Mouse (Mus musculus): ENCODE measurements around the gene Zfp446. TPM values are rescaled to one million over a fixed set of nuclear protein-coding genes. Genes with fewer than 3 reads are reported as not detected.
A peak's percentile ranks its signal among the peaks of the same experiment; 100 is the strongest.

Zfp446 gene
- total RNA-seq, 2 experiments from 2014 or later: 0.92 to 1.8 TPM

DNA sequence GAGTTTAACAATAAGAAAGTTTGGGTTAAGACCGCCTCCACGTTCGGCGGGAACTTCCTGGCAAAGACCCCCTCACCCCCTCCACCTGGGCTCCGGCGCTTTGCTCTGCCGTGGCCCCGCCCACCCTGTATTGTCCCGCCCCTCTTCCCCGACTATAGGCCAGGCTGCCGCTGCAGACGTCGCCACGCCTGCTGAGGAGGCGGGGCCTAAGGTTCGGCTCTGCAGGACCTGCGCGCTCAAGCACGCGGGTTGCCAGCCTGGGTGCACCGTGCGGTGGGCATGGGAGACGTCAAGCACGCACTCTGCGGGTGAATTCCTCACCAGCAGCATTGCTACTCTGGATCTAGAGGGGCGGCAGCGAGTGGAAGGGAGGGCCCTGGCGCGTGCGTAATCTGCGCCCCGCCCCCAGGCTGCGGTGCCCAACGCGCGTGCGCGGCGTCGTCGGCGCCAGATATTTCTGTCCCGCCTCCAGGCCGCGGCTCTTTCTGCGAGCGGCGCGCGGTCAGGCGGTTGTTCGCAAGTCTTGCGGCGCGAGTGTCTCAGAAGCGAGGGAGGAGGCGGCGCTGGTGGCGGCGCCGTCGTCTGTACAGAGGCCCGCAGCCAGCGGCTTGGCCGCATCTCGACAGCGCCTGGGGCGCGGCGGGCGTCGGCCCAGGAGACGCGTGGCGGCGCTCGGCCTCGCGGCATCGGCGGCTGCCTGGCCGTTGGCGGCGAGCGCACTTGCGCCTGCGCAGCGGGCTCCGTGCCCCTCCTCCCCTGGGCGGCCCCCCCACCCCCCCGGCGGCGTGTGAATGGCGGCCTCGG, 46.5 kb downstream of the Zfp446 start:
- peak; percentile 83 for ATAC-seq (ENCODE audit: poor library complexity, severe bottlenecking)

DNA sequence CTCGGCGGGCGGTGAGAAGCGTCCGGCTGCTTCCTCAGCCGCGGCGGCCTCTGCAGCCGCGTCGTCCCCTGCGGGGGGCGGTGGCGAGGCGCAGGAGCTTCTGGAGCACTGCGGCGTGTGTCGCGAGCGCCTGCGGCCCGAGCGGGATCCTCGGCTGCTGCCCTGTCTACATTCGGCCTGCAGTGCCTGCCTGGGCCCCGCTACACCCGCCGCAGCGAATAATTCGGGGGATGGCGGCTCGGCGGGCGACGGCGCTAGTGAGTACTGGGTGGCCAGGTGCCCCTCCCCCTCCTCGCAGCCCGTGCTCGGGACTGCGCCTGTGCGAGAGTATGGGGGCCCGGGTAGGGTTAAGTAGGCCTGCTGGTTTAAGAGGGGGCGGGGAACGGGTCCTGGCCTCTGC, 47.2 kb downstream of the Zfp446 start:
- peak; percentile 22 for ATAC-seq (ENCODE audit: poor library complexity, severe bottlenecking)

DNA sequence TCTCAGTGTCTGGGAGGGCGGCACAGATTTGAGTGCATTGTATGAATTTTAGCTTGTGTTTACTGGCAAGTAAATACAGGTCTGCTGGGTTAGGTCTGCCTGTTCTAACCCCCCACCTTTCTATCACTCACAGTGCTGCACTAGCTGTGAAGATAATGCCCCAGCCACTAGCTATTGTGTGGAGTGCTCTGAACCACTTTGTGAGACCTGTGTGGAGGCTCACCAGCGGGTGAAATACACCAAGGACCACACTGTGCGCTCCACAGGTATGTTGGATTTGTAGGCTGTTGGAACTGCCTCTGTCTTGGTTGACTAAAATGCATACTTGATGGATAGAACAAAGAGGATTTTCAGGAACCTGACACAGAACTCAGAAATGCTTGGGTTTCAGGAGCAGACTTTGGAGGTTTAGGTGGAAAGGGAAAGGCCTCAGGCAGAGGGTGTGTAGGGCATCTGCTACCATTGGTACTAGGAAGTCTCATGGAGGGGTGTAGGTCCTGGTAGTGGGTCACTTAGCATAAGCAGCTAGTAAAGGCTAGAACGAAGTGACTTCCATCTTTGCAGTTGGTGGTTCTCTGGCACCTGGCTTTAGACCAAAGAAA, 48.0 kb downstream of the Zfp446 start:
- ATAC-seq (ENCODE audit: poor library complexity, severe bottlenecking): no peak

- ATAC-seq (ENCODE audit: poor library complexity, severe bottlenecking): no peak
Measured at GRCm38 (mm10) chr7:13028986-13029385, 51.3 kb downstream of the Zfp446 start.

GRCm38 (mm10) chr7:13031069-13031468, 53.4 kb downstream of the Zfp446 start:
- no peak for ATAC-seq (ENCODE audit: poor library complexity, severe bottlenecking)

DNA sequence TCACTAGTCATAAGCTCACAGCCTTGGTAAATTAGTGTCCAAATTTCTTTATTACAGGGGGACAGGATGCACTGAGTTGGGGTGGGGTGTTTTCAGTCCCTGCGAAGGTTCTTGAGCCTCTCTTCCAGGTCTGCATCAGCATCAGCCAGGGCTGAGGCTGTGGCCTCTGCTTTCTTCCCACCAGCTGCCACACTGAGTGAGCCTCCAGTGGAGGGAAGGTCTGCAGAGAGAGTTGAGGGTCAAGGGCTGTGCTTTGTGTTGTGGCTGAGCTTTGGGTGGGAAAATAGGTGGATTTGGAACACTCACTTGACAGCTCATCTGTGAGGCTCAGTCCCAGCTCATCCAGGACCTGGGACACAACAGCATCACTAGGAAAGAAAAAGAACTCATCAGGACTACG, 54.3 kb downstream of the Zfp446 start:
- no peak for ATAC-seq (ENCODE audit: poor library complexity, severe bottlenecking)

DNA sequence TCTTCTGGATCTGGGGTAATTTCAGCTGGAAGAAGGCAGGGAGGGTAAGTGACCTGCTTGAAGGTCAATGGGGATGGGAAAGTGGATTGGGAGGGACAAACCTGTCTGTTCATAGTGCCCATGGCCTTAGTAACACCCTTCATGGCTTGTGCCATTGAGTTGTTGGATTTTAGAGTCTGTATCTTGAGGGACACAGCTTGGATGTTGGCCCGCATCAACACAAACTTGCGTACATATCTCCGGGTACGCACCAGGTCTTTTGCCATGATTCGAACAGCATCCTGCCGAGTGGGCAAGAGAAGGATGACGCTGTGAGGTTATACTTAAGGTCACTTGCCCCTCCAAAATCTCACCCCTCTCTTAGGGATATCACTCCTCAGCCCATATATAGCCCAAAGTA, 54.9 kb downstream of the Zfp446 start:
- no peak for ATAC-seq (ENCODE audit: poor library complexity, severe bottlenecking)

- no peak for ATAC-seq (ENCODE audit: poor library complexity, severe bottlenecking)
Measured at GRCm38 (mm10) chr7:13033451-13034147, 56.0 kb downstream of the Zfp446 start.

GRCm38 (mm10) chr7:13034148-13034977, 56.7 kb downstream of the Zfp446 start, which contains the start of gene Chmp2a:
Gene Chmp2a (minus strand): TSS chr7:13034807.
- ATAC-seq (ENCODE audit: poor library complexity, severe bottlenecking): peak; percentile 63

Other genes with a start within 250 kb of the Zfp446 start
- gene Vmn2r56, start 242.8 kb upstream of the Zfp446 start, total RNA-seq (2015): not detected in 2 replicates
- gene Vmn2r56, start 242.8 kb upstream of the Zfp446 start, total RNA-seq (2017): not detected in 2 replicates
- gene Zscan18, start 174.2 kb upstream of the Zfp446 start, total RNA-seq (2015): 0.27 TPM in 1 of 2 replicates, not detected in the other
- 0.04 and 0.12 TPM in 2 replicates for gene Zscan18, start 174.2 kb upstream of the Zfp446 start, total RNA-seq (2017)
- gene Zfp329, start 159.0 kb upstream of the Zfp446 start, total RNA-seq (2015): 5.8 and 6.5 TPM in 2 replicates
- 8.6 and 9.3 TPM in 2 replicates for gene Zfp329, start 159.0 kb upstream of the Zfp446 start, total RNA-seq (2017)
- gene Zfp110, start 143.1 kb upstream of the Zfp446 start, total RNA-seq (2015): 24.6 and 25.9 TPM in 2 replicates
- gene Zfp110, start 143.1 kb upstream of the Zfp446 start, total RNA-seq (2017): 33.6 and 38.8 TPM in 2 replicates
- gene Zfp128, start 96.7 kb upstream of the Zfp446 start, total RNA-seq (2015): 3.5 and 4.8 TPM in 2 replicates
- gene Zfp128, start 96.7 kb upstream of the Zfp446 start, total RNA-seq (2017): 3.6 and 5.2 TPM in 2 replicates
- gene Zscan22, start 80.0 kb upstream of the Zfp446 start, total RNA-seq (2015): 6.6 and 7.5 TPM in 2 replicates
- 3.1 and 3.3 TPM in 2 replicates for gene Zscan22, start 80.0 kb upstream of the Zfp446 start, total RNA-seq (2017)
- gene Rps5, start 55.6 kb upstream of the Zfp446 start, total RNA-seq (2015): 1,879 and 1,910 TPM in 2 replicates
- gene Rps5, start 55.6 kb upstream of the Zfp446 start, total RNA-seq (2017): 1,118 and 1,375 TPM in 2 replicates
- 0.07 and 0.14 TPM in 2 replicates for gene Rnf225, start 50.4 kb upstream of the Zfp446 start, total RNA-seq (2015)
- gene Rnf225, start 50.4 kb upstream of the Zfp446 start, total RNA-seq (2017): 0.04 and 0.15 TPM in 2 replicates
- gene Zfp324, start 12.0 kb upstream of the Zfp446 start, total RNA-seq (2015): 2.3 and 2.4 TPM in 2 replicates
- gene Zfp324, start 12.0 kb upstream of the Zfp446 start, total RNA-seq (2017): 4.7 and 5.1 TPM in 2 replicates
- not detected in 2 replicates for gene Slc27a5, start 20.3 kb downstream of the Zfp446 start, total RNA-seq (2015)
- not detected in 2 replicates for gene Slc27a5, start 20.3 kb downstream of the Zfp446 start, total RNA-seq (2017)
- gene Trim28, start 21.3 kb downstream of the Zfp446 start, total RNA-seq (2015): 137 and 186 TPM in 2 replicates
- gene Trim28, start 21.3 kb downstream of the Zfp446 start, total RNA-seq (2017): 207 and 222 TPM in 2 replicates
- 7.4 and 11.0 TPM in 2 replicates for gene Zbtb45, start 32.2 kb downstream of the Zfp446 start, total RNA-seq (2015)
- 6.6 and 9.5 TPM in 2 replicates for gene Zbtb45, start 32.2 kb downstream of the Zfp446 start, total RNA-seq (2017)
- gene Chmp2a, start 57.0 kb downstream of the Zfp446 start, total RNA-seq (2015): 239 and 269 TPM in 2 replicates
- 272 and 348 TPM in 2 replicates for gene Chmp2a, start 57.0 kb downstream of the Zfp446 start, total RNA-seq (2017)
- 92.1 and 97.9 TPM in 2 replicates for gene Ube2m, start 60.4 kb downstream of the Zfp446 start, total RNA-seq (2015)
- gene Ube2m, start 60.4 kb downstream of the Zfp446 start, total RNA-seq (2017): 86.1 and 101 TPM in 2 replicates
- 0.16 and 0.52 TPM in 2 replicates for gene Mzf1, start 76.9 kb downstream of the Zfp446 start, total RNA-seq (2015)
- gene Mzf1, start 76.9 kb downstream of the Zfp446 start, total RNA-seq (2017): 0.29 and 0.45 TPM in 2 replicates
- gene Vmn1r85, start 117.3 kb downstream of the Zfp446 start, total RNA-seq (2015): not detected in 2 replicates
- gene Vmn1r85, start 117.3 kb downstream of the Zfp446 start, total RNA-seq (2017): not detected in 2 replicates
- not detected in 2 replicates for gene Vmn1r86, start 142.1 kb downstream of the Zfp446 start, total RNA-seq (2015)
- gene Vmn1r86, start 142.1 kb downstream of the Zfp446 start, total RNA-seq (2017): not detected in 2 replicates
- gene Vmn1r87, start 162.3 kb downstream of the Zfp446 start, total RNA-seq (2015): not detected in 2 replicates
- gene Vmn1r87, start 162.3 kb downstream of the Zfp446 start, total RNA-seq (2017): not detected in 2 replicates
- gene Vmn1r88, start 181.7 kb downstream of the Zfp446 start, total RNA-seq (2015): not detected in 2 replicates
- gene Vmn1r88, start 181.7 kb downstream of the Zfp446 start, total RNA-seq (2017): not detected in 2 replicates
- not detected in 2 replicates for gene Vmn1r89, start 235.2 kb downstream of the Zfp446 start, total RNA-seq (2015)
- gene Vmn1r89, start 235.2 kb downstream of the Zfp446 start, total RNA-seq (2017): not detected in 2 replicates